Mouse (Mus musculus) adrenal gland, postnatal 36 days (tissue): ENCODE data around the gene Osgep. TPM values are rescaled to one million over a fixed set of nuclear protein-coding genes. Genes with fewer than 3 reads are reported as not detected.
A peak's percentile ranks its signal among the peaks of the same experiment; 100 is the strongest.
"Not testable (repeated sequence)": the region's sequence is repeated elsewhere in the genome, so short reads cannot be mapped to it uniquely, and the experiment has no call there.

Source experiments
- DNase-seq, 2 experiments: peaks; one replicate each; pipeline ENCODE4 v3.0.0; 2021; ENCODE audit warnings: mixed read lengths in 1 of 2
- long read RNA-seq, 2 experiments: library from polyadenylated mRNA; stranded (forward); transcript quantifications; one replicate each; pipeline ENCODE4 v2.0.0; 2021; ENCODE audit warnings: borderline sequencing depth in 2 of 2
- total RNA-seq, 2 experiments: library from RNA; stranded (reverse); gene quantifications; 2 replicates each; pipeline ENCODE4 v1.2.3; 2021

Gene Osgep
- 10 to 100 TPM; 42.9 to 57.8 TPM for total RNA-seq
- long read RNA-seq, experiment 1, transcript Osgep-202 (11 exons, 3,388 nt), result major isoform, 78 of 123 reads
- long read RNA-seq, experiment 1, partial matches to known transcripts, result 30 of 123 reads
- long read RNA-seq, experiment 1, other reads (novel, unspliced or antisense), result 14 of 123 reads
- long read RNA-seq, experiment 2, transcript Osgep-202 (11 exons, 3,388 nt), result major isoform, 19 of 29 reads
- long read RNA-seq, experiment 2, partial matches to known transcripts, result 6 of 29 reads
- long read RNA-seq, experiment 2, other reads (novel, unspliced or antisense), result 4 of 29 reads

- peak; percentile 95 for DNase-seq
Observed at GRCm38 (mm10) chr14:50924281-50925064, at the start of gene Osgep, which contains the start of gene Apex1. Gene Osgep, minus strand, starts transcription at chr14:50924893. Gene Apex1, plus strand, starts transcription at chr14:50924968.

GRCm38 (mm10) chr14:50973700-50974099, 49.0 kb upstream of the Osgep start:
- DNase-seq, result no peak

GRCm38 (mm10) chr14:50973054-50973453, 48.4 kb upstream of the Osgep start:
- DNase-seq, result not testable (repeated sequence)

GRCm38 (mm10) chr14:50970822-50971221, 46.1 kb upstream of the Osgep start:
- DNase-seq, result no peak

GRCm38 (mm10) chr14:50969558-50970544, 45.2 kb upstream of the Osgep start:
- peak in 1 of 2 experiments; percentile 11 for DNase-seq

- no peak for DNase-seq
Observed at GRCm38 (mm10) chr14:50969041-50969440, 44.3 kb upstream of the Osgep start.

GRCm38 (mm10) chr14:50968216-50968980, 43.7 kb upstream of the Osgep start:
- DNase-seq, result no peak

- not testable (repeated sequence) for DNase-seq
Observed at GRCm38 (mm10) chr14:50958289-50958995, 33.7 kb upstream of the Osgep start.

- DNase-seq, result not testable (repeated sequence)
Observed at GRCm38 (mm10) chr14:50957146-50957545, 32.5 kb upstream of the Osgep start.

GRCm38 (mm10) chr14:50956724-50957123, 32.0 kb upstream of the Osgep start:
- not testable (repeated sequence) for DNase-seq

- DNase-seq, result peak; percentile 48 to 62
Observed at GRCm38 (mm10) chr14:50955942-50956508, 31.3 kb upstream of the Osgep start, which contains the start of gene Pnp2. Gene Pnp2, plus strand, starts transcription at chr14:50955992.

- DNase-seq, result no peak
Observed at GRCm38 (mm10) chr14:50955487-50955886, 30.8 kb upstream of the Osgep start.

- not testable (repeated sequence) for DNase-seq
Observed at GRCm38 (mm10) chr14:50945526-50945925, 20.8 kb upstream of the Osgep start.

- not testable (repeated sequence) for DNase-seq
Observed at GRCm38 (mm10) chr14:50945081-50945480, 20.4 kb upstream of the Osgep start.

GRCm38 (mm10) chr14:50944668-50945033, 20.0 kb upstream of the Osgep start:
- not testable (repeated sequence) for DNase-seq

- peak; percentile 95 to 98 for DNase-seq
Observed at GRCm38 (mm10) chr14:50943932-50944667, 19.4 kb upstream of the Osgep start, which contains the start of gene Gm49342. Gene Gm49342, plus strand, starts transcription at chr14:50944517.

GRCm38 (mm10) chr14:50938940-50939339, 14.2 kb upstream of the Osgep start:
- no peak for DNase-seq

GRCm38 (mm10) chr14:50938119-50938908, 13.6 kb upstream of the Osgep start:
- DNase-seq, result no peak
